Mouse (Mus musculus): ENCODE measurements around the gene Lipt1.

GRCm38 (mm10) chr1:37864511-37865400 lies 6.8 kb upstream of the Lipt1 start:
- TF ChIP-seq CTCF (IDR thresholded peaks at IDR 0.05; ENCODE audit: extremely low read depth, insufficient read depth, low read length) (no peak), POLR2A (IDR thresholded peaks at IDR 0.05; ENCODE audit: extremely low read depth, insufficient read depth, low read length) (peak; percentile 98)

Data from cortical plate, adult 2 months (tissue).